Mouse (Mus musculus) midbrain, embryonic 15.5 days (tissue): ENCODE data around the gene Clk4. TPM values are rescaled to one million over a fixed set of nuclear protein-coding genes. Genes with fewer than 3 reads are reported as not detected.

Experiments
- ATAC-seq: fragments of 200-750 bp; cut with Nextera tagmentation; replicated peaks from 2 replicates; pipeline ENCODE4 v1.8.0; 2017; ENCODE audit warnings: moderate TSS enrichment
- H3K27ac ChIP-seq: fragments of 300-500 bp; sonication (generic); 2 replicates; pipeline ENCODE4 v1.5.1; 2015; ENCODE audit warnings: mild to moderate bottlenecking, inconsistent platforms
- H3K27me3 ChIP-seq: fragments of 300-500 bp; sonication (generic); replicated peaks from 2 replicates; pipeline ENCODE4 v1.6.1; 2015; ENCODE audit warnings: inconsistent platforms
- H3K36me3 ChIP-seq: fragments of 300-500 bp; sonication (generic); replicated peaks from 2 replicates; pipeline ENCODE4 v1.6.1; 2015; ENCODE audit warnings: inconsistent platforms
- H3K4me1 ChIP-seq: fragments of 300-500 bp; sonication (generic); 2 replicates; pipeline ENCODE4 v1.6.1; 2015; ENCODE audit warnings: inconsistent platforms
- H3K4me2 ChIP-seq: fragments of 300-500 bp; sonication (generic); 2 replicates; pipeline ENCODE4 v1.6.1; 2015; ENCODE audit warnings: inconsistent platforms, mild to moderate bottlenecking, moderate library complexity
- H3K4me3 ChIP-seq: fragments of 300-500 bp; sonication (generic); 2 replicates; pipeline ENCODE4 v1.5.1; 2015; ENCODE audit warnings: mild to moderate bottlenecking, inconsistent platforms
- H3K9ac ChIP-seq: fragments of 300-500 bp; sonication (generic); 2 replicates; pipeline ENCODE4 v1.6.1; 2015; ENCODE audit warnings: mild to moderate bottlenecking, inconsistent platforms
- H3K9me3 ChIP-seq: fragments of 300-500 bp; sonication (generic); 2 replicates; pipeline ENCODE4 v1.6.1; 2016; ENCODE audit warnings: inconsistent platforms
- WGBS: fragments of 180-500 bp; shearing (Covaris S2); methylation state at CpG from one replicate; pipeline ENCODE4 v1.1.7; 2015; ENCODE audit warnings: mixed read lengths; 5-methylcytosine and 5-hydroxymethylcytosine counted together
- polyA plus RNA-seq: library from polyadenylated mRNA; unstranded; fragments of >200 nt; fragmentation: Nextera tagmentation; extraction: Ambion mirVana; gene quantifications from 2 replicates; pipeline ENCODE4 v1.2.1, GENCODE M21; 2015

Clk4 gene
- polyA plus RNA-seq, 1 experiment from 2014 or later = 146 TPM

- ATAC-seq = peak; percentile 72; the same call in 1 of the 2 replicates
- H3K36me3 ChIP-seq = no peaks in the 10 kb centered on the region
- H3K4me1 ChIP-seq = 0 out of 2 replicates have a peak, but pooled peaks cover 4% of the 10 kb centered on the region
- H3K4me2 ChIP-seq = no peak overlapping the region
- no peaks in the 10 kb centered on the region for H3K9me3 ChIP-seq
- no peaks in the 10 kb centered on the region for H3K27me3 ChIP-seq
- H3K4me3 ChIP-seq = no peak overlapping the region
- H3K9ac ChIP-seq = no peak overlapping the region
- H3K27ac ChIP-seq = no peak overlapping the region
These were observed 59.1 kb downstream of the Clk4 start for GRCm38 (mm10) chr11:51320609-51321008.

GRCm38 (mm10) chr11:51326908-51327307 is 65.4 kb downstream of the Clk4 start:
- no peaks in the 10 kb centered on the region for H3K27me3 ChIP-seq
- no peaks in the 10 kb centered on the region for H3K9me3 ChIP-seq
- H3K4me2 ChIP-seq = no peak overlapping the region
- no peak overlapping the region for H3K9ac ChIP-seq
- WGBS = 65% methylated on average over 6 of the region's 6 CpGs
- ATAC-seq = no peak
- no peak overlapping the region for H3K4me3 ChIP-seq
- H3K27ac ChIP-seq = no peak overlapping the region
- no peaks in the 10 kb centered on the region for H3K4me1 ChIP-seq
- no peaks in the 10 kb centered on the region for H3K36me3 ChIP-seq

- no peak for ATAC-seq
- H3K27ac ChIP-seq = no peak overlapping the region
- H3K27me3 ChIP-seq = no peaks in the 10 kb centered on the region
- no peaks in the 10 kb centered on the region for H3K9me3 ChIP-seq
- WGBS = 89% methylated on average over 12 of the region's 12 CpGs
- H3K4me3 ChIP-seq = no peak overlapping the region
- H3K36me3 ChIP-seq = no peaks in the 10 kb centered on the region
- no peak overlapping the region for H3K4me2 ChIP-seq
- no peaks in the 10 kb centered on the region for H3K4me1 ChIP-seq
- H3K9ac ChIP-seq = no peak overlapping the region
These were observed 66.9 kb downstream of the Clk4 start for GRCm38 (mm10) chr11:51328387-51328942.

- H3K4me1 ChIP-seq = no peaks in the 10 kb centered on the region
- H3K27ac ChIP-seq = no peak overlapping the region
- no peaks in the 10 kb centered on the region for H3K27me3 ChIP-seq
- H3K9ac ChIP-seq = no peak overlapping the region
- no peaks in the 10 kb centered on the region for H3K36me3 ChIP-seq
- no peak overlapping the region for H3K4me3 ChIP-seq
- 78% methylated on average over 11 of the region's 11 CpGs for WGBS
- H3K9me3 ChIP-seq = no peaks in the 10 kb centered on the region
- ATAC-seq = no peak
- no peak overlapping the region for H3K4me2 ChIP-seq
These were observed 68.5 kb downstream of the Clk4 start for GRCm38 (mm10) chr11:51329837-51330714.

Other genes with a start within 250 kb of the Clk4 start
- not detected in 2 replicates for gene Olfr54, start 247.5 kb upstream of the Clk4 start, polyA plus RNA-seq
- gene Olfr1375, start 213.6 kb upstream of the Clk4 start, polyA plus RNA-seq = not detected in 2 replicates
- 14.8 and 15.1 TPM in 2 replicates for gene Zfp354a, start 202.5 kb upstream of the Clk4 start, polyA plus RNA-seq
- gene Gm12569, start 41.3 kb upstream of the Clk4 start, polyA plus RNA-seq = not detected in 2 replicates
- gene BC049762, start 1.3 kb downstream of the Clk4 start, polyA plus RNA-seq = 0.47 and 0.54 TPM in 2 replicates
- gene Col23a1, start 28.2 kb downstream of the Clk4 start, polyA plus RNA-seq = 6.1 and 7.6 TPM in 2 replicates